Mouse (Mus musculus) forebrain, embryonic 16.5 days (tissue): ENCODE data around the gene Aurka. TPM values are rescaled to one million over a fixed set of nuclear protein-coding genes. Genes with fewer than 3 reads are reported as not detected.
A peak's percentile ranks its signal among the peaks of the same experiment; 100 is the strongest.

ENCODE experiments used
- ATAC-seq: fragments of 200-750 bp; cut with Nextera tagmentation; 2 replicates; pipeline ENCODE4 v1.8.0; 2017; ENCODE audit warnings: mild to moderate bottlenecking, moderate library complexity
- H3K27ac ChIP-seq: fragments of 300-500 bp; sonication (generic); 2 replicates; pipeline ENCODE4 v1.5.1; 2014; ENCODE audit warnings: low read length, control low read depth
- H3K27me3 ChIP-seq: fragments of 300-500 bp; sonication (generic); replicated peaks from 2 replicates; pipeline ENCODE4 v1.6.1; 2014; ENCODE audit warnings: low read length; ENCODE audit not compliant: control insufficient read depth, insufficient read depth
- H3K36me3 ChIP-seq: fragments of 300-500 bp; sonication (generic); 2 replicates; pipeline ENCODE4 v1.6.1; 2014; ENCODE audit not compliant: control insufficient read depth, insufficient read depth
- H3K4me1 ChIP-seq: fragments of 300-500 bp; sonication (generic); replicated peaks from 2 replicates; pipeline ENCODE4 v1.6.1; 2014; ENCODE audit warnings: low read length; ENCODE audit not compliant: control insufficient read depth, insufficient read depth
- H3K4me2 ChIP-seq: fragments of 300-500 bp; sonication (generic); 2 replicates; pipeline ENCODE4 v1.6.1; 2014; ENCODE audit warnings: mild to moderate bottlenecking, low read length, control low read depth
- H3K4me3 ChIP-seq: fragments of 300-500 bp; sonication (generic); replicated peaks from 2 replicates; pipeline ENCODE4 v1.5.1; 2014; ENCODE audit warnings: mild to moderate bottlenecking, low read length, control low read depth
- H3K9ac ChIP-seq: fragments of 300-500 bp; sonication (generic); replicated peaks from 2 replicates; pipeline ENCODE4 v1.6.1; 2014; ENCODE audit warnings: low read depth, low read length, control low read depth
- H3K9me3 ChIP-seq: fragments of 300-500 bp; sonication (generic); 2 replicates; pipeline ENCODE4 v1.6.1; 2016; ENCODE audit warnings: low read length; ENCODE audit not compliant: control insufficient read depth
- WGBS: fragments of 180-500 bp; shearing (Covaris S2); extraction: QIAGEN DNeasy Blood & Tissue Kit; methylation state at CpG from one replicate; pipeline ENCODE4 v1.1.7; 2014; 5-methylcytosine and 5-hydroxymethylcytosine counted together
- polyA plus RNA-seq: library from polyadenylated mRNA; unstranded; fragments of >200 nt; fragmentation: Nextera tagmentation; extraction: Ambion mirVana; gene quantifications from 2 replicates; pipeline ENCODE4 v1.2.1, GENCODE M21; 2015

Aurka gene
- polyA plus RNA-seq, 1 experiment from 2014 or later, result 38.3 TPM

DNA sequence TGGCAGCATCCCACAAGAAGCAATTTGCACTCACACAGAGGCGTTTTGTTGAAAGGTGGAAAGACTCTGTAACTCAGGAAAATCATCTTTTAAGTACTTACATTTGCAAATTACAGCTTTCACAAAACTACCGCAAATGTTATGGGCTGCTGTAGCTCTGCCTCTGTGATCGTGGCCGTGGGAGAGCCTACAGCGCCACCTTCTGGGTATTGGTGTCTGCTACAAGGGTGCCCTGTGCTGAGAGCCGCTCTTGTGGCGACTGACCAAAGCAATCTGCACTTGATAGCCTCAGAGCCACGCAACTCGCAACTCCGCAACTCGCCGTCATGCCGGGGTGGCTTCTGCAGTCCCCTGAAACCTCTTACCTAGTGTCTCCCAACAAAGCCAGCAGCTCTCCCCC lies 41.2 kb downstream of the Aurka start:
- H3K9ac ChIP-seq, result peak overlapping the region; percentile 47
- no peaks in the 10 kb centered on the region for H3K36me3 ChIP-seq
- 0 out of 2 replicates have a peak, but pooled peaks cover 5% of the 10 kb centered on the region for H3K27me3 ChIP-seq
- H3K4me2 ChIP-seq, result peak overlapping the region; percentile 39; the same call in 1 of the 2 replicates
- ATAC-seq, result peak; percentile 94
- 3% methylated on average over 13 of the region's 13 CpGs for WGBS
- H3K9me3 ChIP-seq, result no peaks in the 10 kb centered on the region
- no peak overlapping the region for H3K27ac ChIP-seq
- peak overlapping the region; percentile 14; the same call in 1 of the 2 replicates for H3K4me3 ChIP-seq
- H3K4me1 ChIP-seq, result peaks cover 6% of the 10 kb centered on the region; the same call in 1 of the 2 replicates

DNA sequence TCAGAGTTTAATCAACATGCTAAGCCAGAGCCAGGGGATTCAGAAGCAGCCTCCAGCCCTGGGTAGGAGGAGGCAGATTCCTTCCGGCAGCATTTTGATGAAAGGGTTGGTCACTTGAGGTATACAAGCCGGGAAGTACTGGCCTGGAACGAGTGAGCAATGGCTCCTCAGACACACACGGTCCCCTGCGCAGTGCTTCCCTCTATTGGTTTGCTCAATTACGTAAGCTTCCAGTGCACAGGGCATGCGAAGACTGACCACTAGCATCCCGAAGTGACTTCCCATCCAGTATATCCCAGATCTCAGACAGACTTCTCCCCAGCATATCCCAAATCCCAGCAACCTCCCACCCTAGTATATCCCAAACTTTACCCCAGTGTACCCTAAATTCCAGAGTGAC lies 42.1 kb downstream of the Aurka start:
- WGBS, result 43% methylated on average over 8 of the region's 8 CpGs
- no peak overlapping the region for H3K4me3 ChIP-seq
- no peak for ATAC-seq
- peaks cover 6% of the 10 kb centered on the region; the same call in 1 of the 2 replicates for H3K4me1 ChIP-seq
- H3K9me3 ChIP-seq, result no peaks in the 10 kb centered on the region
- H3K27ac ChIP-seq, result no peak overlapping the region
- H3K4me2 ChIP-seq, result no peak overlapping the region
- H3K9ac ChIP-seq, result no peak overlapping the region
- no peaks in the 10 kb centered on the region for H3K36me3 ChIP-seq
- 0 out of 2 replicates have a peak, but pooled peaks cover 5% of the 10 kb centered on the region for H3K27me3 ChIP-seq

DNA sequence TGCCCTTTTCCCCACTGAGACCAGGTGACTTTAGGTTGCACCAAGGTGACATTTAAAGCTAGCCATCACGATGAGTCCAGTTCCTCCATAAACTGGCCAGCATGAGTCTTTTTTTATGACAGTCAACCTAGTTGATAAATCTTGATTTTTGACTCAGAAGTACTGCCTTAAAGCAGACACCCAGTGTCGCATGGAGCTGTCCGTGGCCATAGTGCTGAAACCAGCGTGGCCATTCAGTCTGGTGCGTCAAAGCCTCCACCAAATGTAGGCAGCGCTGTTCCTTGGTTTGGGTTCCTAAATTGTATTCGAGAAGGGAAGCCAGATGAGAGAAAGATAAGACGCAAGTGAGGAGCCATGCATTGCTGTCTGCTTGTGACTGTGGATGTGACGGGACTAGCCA lies 49.5 kb downstream of the Aurka start:
- 18% methylated on average over 9 of the region's 9 CpGs for WGBS
- no peak for ATAC-seq

DNA sequence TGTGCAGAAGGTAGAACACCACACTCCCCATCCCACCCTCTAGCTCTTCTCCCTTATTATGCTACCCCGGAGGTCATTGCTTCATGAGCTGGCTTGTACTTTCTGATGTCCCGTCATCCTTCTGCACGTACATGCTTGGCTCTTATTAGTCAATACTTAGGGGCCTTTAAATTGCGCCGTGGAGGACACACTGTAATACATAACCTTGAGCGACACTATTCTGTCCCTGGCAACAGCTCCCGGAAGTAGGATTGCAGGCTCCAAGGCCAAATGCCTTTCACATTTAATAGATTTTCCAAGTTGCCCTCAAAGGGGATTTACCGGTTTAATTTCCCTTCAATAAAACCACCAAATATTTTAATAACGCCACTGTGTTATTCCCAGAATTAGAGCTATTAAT lies 58.6 kb downstream of the Aurka start:
- Histone ChIP-seq H3K36me3 (no peaks in the 10 kb centered on the region), H3K9me3 (no peaks in the 10 kb centered on the region), H3K9ac (no peak overlapping the region), H3K4me2 (no peak overlapping the region), H3K4me1 (no peaks in the 10 kb centered on the region), H3K27me3 (no peaks in the 10 kb centered on the region), H3K4me3 (no peak overlapping the region), H3K27ac (no peak overlapping the region)
- WGBS, result 89% methylated on average over 9 of the region's 9 CpGs
- ATAC-seq, result no peak

More for the DNA sequence above, 49.5 kb downstream of the Aurka start:
- Histone ChIP-seq H3K4me2 (no peak overlapping the region), H3K27ac (no peak overlapping the region), H3K27me3 (no peaks in the 10 kb centered on the region), H3K9ac (no peak overlapping the region), H3K9me3 (no peaks in the 10 kb centered on the region), H3K4me1 (no peaks in the 10 kb centered on the region), H3K36me3 (no peaks in the 10 kb centered on the region), H3K4me3 (no peak overlapping the region)

DNA sequence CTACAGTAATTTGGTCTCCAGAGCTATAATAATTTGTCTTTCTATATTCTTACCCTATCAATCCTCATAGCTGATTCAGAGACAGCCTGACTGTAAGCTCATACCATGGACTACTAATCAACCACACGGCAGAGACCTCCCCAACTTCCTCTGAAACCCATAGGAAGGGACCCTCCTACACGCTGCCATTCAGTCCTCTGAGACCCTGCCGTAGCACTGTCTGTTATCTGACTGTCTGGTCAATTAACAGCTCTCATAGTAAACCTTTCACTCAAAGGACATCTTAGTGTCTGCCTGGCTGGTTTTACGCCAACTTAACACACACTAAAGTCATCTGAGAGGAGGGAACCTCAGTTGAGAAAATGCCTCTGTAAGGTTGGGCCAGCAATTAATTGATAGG lies 63.8 kb downstream of the Aurka start:
- Histone ChIP-seq H3K9me3 (no peaks in the 10 kb centered on the region), H3K4me2 (no peak overlapping the region), H3K4me3 (no peak overlapping the region), H3K27me3 (no peaks in the 10 kb centered on the region), H3K9ac (no peak overlapping the region), H3K4me1 (peaks cover 8% of the 10 kb centered on the region), H3K27ac (no peak overlapping the region), H3K36me3 (no peaks in the 10 kb centered on the region)
- ATAC-seq, result no peak
- 75% methylated on average over 4 of the region's 4 CpGs for WGBS

Other genes with a start within 250 kb of the Aurka start
- 0.17 and 0.20 TPM in 2 replicates for gene Mc3r, start 122.0 kb downstream of the Aurka start, polyA plus RNA-seq
- 77.9 and 93.9 TPM in 2 replicates for gene Fam210b, start 25.0 kb downstream of the Aurka start, polyA plus RNA-seq
- gene Cstf1, start 146 bp upstream of the Aurka start, polyA plus RNA-seq, result 27.5 and 29.9 TPM in 2 replicates
- 0.13 and 0.19 TPM in 2 replicates for gene Cass4, start 23.3 kb upstream of the Aurka start, polyA plus RNA-seq
- 108 and 112 TPM in 2 replicates for gene Rtf2, start 70.0 kb upstream of the Aurka start, polyA plus RNA-seq
- gene Gcnt7, start 88.1 kb upstream of the Aurka start, polyA plus RNA-seq, result 2.2 and 2.8 TPM in 2 replicates
- 0.43 TPM in 1 of 2 replicates, not detected in the other for gene Fam209, start 102.0 kb upstream of the Aurka start, polyA plus RNA-seq
- gene Tfap2c, start 179.1 kb upstream of the Aurka start, polyA plus RNA-seq, result 22.3 and 28.5 TPM in 2 replicates